Mouse (Mus musculus): ENCODE results near the gene Prkar2a. TPM values are rescaled to one million over a fixed set of nuclear protein-coding genes. Genes with fewer than 3 reads are reported as not detected.

The Prkar2a gene
- polyA plus RNA-seq, 1 experiment from 2014 or later, result 17.5 TPM

DNA sequence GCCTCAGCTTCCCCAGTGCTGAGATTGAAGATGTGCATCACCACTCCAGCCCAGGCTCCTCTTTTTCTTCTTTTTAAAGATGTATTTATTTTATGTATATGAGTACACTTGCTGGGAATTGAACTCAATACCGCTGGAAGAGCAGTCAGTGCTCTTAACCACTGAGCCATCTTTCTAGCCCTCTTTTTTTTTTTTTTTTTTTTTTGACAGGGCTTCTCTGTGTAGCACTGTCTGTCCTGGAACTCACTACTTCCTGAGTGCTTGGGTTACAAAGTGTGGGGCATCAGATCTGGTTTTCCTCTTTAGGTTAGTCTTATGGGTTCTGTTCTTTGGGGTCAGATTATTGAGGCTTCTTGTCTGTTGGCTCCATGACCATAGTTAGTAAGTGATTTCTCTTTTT is 5.4 kb downstream of the Prkar2a start:
- Histone ChIP-seq H3K27ac (no peak overlapping the region), H3K4me3 (no peak overlapping the region), H3K4me2 (no peak overlapping the region), H3K27me3 (replicated peaks) (peaks cover 38% of the 10 kb centered on the region), H3K9me3 (replicated peaks) (no peaks in the 10 kb centered on the region), H3K9ac (no peak overlapping the region), H3K4me1 (peaks cover 33% of the 10 kb centered on the region), H3K36me3 (no peaks in the 10 kb centered on the region)
- no peak for ATAC-seq
- 67% methylated on average over 1 of the region's 1 CpGs for WGBS (ENCODE audit: insufficient replicate concordance)

DNA sequence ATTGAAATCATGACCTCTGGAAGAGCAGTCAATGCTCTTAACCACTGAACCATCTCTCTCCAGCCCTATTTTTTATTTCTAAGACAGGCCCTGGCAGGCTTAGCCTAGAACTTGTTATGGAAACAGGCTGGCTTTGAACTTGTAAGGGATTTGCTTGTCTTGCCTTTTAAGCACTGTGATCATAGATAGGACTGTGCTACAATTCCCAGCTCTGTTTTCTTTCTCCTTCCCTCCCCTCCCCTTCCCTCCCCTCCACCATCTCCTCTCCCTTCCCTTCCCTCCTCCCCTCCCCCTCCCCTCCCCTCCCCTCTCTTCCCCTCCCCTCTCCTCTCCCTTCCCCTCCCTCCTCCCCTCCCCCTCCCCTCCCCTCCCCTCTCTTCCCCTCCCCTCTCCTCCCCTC is 13.4 kb downstream of the Prkar2a start:
- H3K4me2 ChIP-seq, result no peak overlapping the region
- H3K27me3 ChIP-seq (replicated peaks), result no peaks in the 10 kb centered on the region
- no peak overlapping the region for H3K27ac ChIP-seq
- no peak overlapping the region for H3K9ac ChIP-seq
- no peaks in the 10 kb centered on the region for H3K9me3 ChIP-seq (replicated peaks)
- ATAC-seq, result no peak
- H3K4me3 ChIP-seq, result no peak overlapping the region
- 0 out of 2 replicates have a peak, but pooled peaks cover 4% of the 10 kb centered on the region for H3K4me1 ChIP-seq
- no peaks in the 10 kb centered on the region for H3K36me3 ChIP-seq

DNA sequence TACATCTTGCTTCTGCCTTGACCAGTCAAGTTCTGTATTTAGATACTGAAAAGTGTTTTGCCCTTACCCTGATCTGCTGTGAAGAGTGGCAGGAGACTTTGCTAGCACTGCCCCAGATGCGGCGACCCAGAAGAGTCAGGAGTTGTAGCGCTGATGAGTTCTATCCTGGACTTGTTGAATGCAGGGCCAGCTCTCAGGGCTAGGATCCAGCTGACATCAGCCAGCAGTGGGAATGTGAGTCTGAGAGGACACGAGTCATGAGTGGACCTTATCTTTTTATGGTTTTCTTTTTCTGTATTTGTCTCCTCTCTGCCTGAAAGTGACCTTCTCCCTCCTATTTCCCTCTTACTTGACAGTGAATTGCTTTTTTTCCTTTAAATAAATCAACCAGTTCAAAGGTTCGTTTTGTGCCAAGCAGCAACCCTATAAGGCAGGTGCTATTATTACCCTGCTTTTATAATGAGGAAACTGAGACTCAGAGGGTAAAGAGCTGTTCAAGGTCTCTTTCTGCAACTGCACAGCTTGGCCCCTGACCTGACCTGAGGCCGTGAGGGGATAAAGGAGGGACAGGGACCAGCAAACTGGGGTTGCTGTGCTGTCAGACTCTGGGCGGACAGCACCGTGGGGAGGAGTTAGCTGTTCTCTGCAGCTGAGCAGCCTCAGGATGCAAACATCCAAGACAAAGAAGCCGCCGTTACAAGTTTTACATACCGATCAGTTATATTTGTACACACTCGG is 14.4 kb downstream of the Prkar2a start:
- no peak overlapping the region for H3K27ac ChIP-seq
- H3K9ac ChIP-seq, result no peak overlapping the region
- WGBS (ENCODE audit: insufficient replicate concordance), result 63% methylated on average over 12 of the region's 12 CpGs

DNA sequence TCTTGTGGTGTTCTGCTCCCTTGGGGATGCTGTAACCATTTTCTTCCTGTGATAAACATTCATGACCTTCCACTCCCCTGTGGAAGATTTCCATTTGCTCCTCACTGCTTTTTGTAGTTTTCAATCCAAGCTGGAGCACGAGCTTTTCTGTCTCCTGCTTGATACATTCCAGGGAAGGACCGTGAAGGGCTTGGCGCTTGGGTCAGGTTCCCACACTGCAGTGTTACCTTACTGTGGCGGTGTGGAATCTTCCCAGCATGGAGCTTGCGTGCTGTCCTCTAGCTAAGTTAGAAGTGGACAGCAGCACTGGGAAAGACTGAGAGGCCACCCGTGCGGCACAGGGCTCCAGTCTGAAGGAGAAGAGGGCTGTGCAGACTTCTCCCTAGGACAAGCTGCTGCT is 15.5 kb downstream of the Prkar2a start:
- H3K36me3 ChIP-seq, result no peaks in the 10 kb centered on the region
- no peak overlapping the region for H3K9ac ChIP-seq
- 82% methylated on average over 7 of the region's 7 CpGs for WGBS (ENCODE audit: insufficient replicate concordance)
- no peak overlapping the region for H3K27ac ChIP-seq
- 0 out of 2 replicates have a peak, but pooled peaks cover 5% of the 10 kb centered on the region for H3K4me1 ChIP-seq
- H3K4me3 ChIP-seq, result no peak overlapping the region
- H3K27me3 ChIP-seq (replicated peaks), result no peaks in the 10 kb centered on the region
- no peaks in the 10 kb centered on the region for H3K9me3 ChIP-seq (replicated peaks)
- no peak for ATAC-seq
- no peak overlapping the region for H3K4me2 ChIP-seq

More for the DNA sequence above, 14.4 kb downstream of the Prkar2a start:
- H3K4me3 ChIP-seq, result no peak overlapping the region
- 0 out of 2 replicates have a peak, but pooled peaks cover 5% of the 10 kb centered on the region for H3K4me1 ChIP-seq
- H3K4me2 ChIP-seq, result no peak overlapping the region
- ATAC-seq, result no peak
- no peaks in the 10 kb centered on the region for H3K36me3 ChIP-seq
- H3K27me3 ChIP-seq (replicated peaks), result no peaks in the 10 kb centered on the region
- no peaks in the 10 kb centered on the region for H3K9me3 ChIP-seq (replicated peaks)

DNA sequence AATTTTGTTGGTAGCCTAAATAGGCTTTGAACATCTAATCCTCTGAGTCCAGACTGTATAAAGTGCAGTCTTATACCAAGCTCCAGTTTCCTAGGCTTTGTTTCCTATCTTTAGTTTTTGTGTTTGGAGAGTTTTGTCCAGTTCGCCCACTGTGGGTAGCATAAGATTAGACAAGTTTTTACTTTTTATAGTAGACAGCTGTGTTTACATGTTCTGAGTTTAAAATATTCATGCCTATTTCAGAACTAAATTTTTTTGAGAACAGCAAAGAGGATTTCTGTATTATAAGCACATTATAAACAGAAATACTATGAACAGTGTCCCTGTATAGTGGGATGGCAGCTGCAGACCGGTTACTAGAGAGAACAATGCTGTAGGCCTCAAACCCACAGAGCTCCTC is 18.1 kb downstream of the Prkar2a start:
- H3K4me1 ChIP-seq, result 0 out of 2 replicates have a peak, but pooled peaks cover 5% of the 10 kb centered on the region
- WGBS (ENCODE audit: insufficient replicate concordance), result 74% methylated on average over 2 of the region's 2 CpGs
- H3K9ac ChIP-seq, result no peak overlapping the region
- no peak overlapping the region for H3K27ac ChIP-seq
- no peak for ATAC-seq
- no peak overlapping the region for H3K4me2 ChIP-seq
- no peaks in the 10 kb centered on the region for H3K36me3 ChIP-seq
- H3K27me3 ChIP-seq (replicated peaks), result no peaks in the 10 kb centered on the region
- H3K4me3 ChIP-seq, result no peak overlapping the region
- no peaks in the 10 kb centered on the region for H3K9me3 ChIP-seq (replicated peaks)

DNA sequence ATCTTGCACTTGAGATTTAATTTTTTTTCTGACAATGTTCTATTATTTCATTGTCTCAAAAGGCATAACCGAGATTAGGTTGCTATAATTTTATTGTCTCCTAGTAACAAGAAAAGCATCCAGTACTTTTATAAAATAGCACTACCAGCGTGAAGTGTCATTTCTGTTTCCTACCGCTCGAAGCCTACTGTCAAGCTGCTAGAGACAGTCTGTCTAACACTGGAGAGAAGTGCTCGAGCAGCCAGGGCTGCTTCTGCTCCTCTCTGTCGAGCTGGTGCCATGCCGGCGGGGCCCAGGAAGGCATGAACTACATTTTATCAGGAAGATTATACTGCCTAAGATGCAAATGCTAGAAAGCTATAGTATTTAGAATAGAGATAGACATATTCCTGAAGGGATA is 19.7 kb downstream of the Prkar2a start:
- no peaks in the 10 kb centered on the region for H3K36me3 ChIP-seq
- 0 out of 2 replicates have a peak, but pooled peaks cover 5% of the 10 kb centered on the region for H3K4me1 ChIP-seq
- no peak for ATAC-seq
- WGBS (ENCODE audit: insufficient replicate concordance), result 77% methylated on average over 8 of the region's 8 CpGs
- no peaks in the 10 kb centered on the region for H3K9me3 ChIP-seq (replicated peaks)
- H3K27ac ChIP-seq, result no peak overlapping the region
- no peak overlapping the region for H3K4me3 ChIP-seq
- no peaks in the 10 kb centered on the region for H3K27me3 ChIP-seq (replicated peaks)
- no peak overlapping the region for H3K4me2 ChIP-seq
- no peak overlapping the region for H3K9ac ChIP-seq

DNA sequence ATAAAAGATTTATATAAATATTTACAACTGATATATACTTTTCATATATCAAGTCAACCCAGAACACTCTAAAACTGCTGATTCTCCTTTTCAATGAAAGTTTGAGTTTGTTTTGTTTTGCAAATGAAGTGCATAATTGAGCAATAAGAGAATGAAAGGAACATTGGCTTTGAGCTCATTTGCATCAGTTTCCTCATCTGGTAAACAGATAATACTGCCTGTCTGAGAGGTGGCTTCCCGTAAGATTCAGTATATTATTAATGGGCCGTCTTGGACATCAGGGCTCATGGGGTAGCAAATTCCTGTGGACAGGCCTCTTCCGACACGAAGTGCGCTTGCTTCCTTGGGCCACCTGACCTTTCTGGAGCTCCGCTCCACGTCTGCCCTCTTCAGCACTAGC is 21.7 kb downstream of the Prkar2a start:
- H3K27ac ChIP-seq, result no peak overlapping the region
- 76% methylated on average over 7 of the region's 7 CpGs for WGBS (ENCODE audit: insufficient replicate concordance)
- no peak overlapping the region for H3K9ac ChIP-seq
- ATAC-seq, result no peak
- H3K4me3 ChIP-seq, result no peak overlapping the region
- H3K9me3 ChIP-seq (replicated peaks), result no peaks in the 10 kb centered on the region
- H3K4me1 ChIP-seq, result 0 out of 2 replicates have a peak, but pooled peaks cover 5% of the 10 kb centered on the region
- H3K36me3 ChIP-seq, result no peaks in the 10 kb centered on the region
- no peak overlapping the region for H3K4me2 ChIP-seq
- no peaks in the 10 kb centered on the region for H3K27me3 ChIP-seq (replicated peaks)

DNA sequence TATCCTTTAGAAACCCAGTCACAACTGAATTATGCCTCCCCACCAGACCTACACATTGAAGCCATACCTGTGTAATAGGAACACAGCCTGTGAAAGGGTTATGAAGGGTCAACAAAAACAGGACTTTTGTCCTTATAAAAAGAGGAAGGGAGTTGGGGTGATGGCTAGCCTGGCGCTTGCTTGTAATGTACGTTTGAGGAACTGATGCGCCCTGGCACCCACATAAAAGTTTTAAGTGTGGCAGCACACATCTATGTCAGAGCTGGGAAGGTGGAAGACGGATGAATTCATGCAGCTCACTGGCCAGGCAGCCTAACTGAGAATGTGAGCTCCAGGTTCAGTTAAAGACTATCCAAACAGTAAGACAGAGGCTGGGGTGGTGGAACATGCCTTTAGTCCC is 27.1 kb downstream of the Prkar2a start:
- Histone ChIP-seq H3K4me3 (no peak overlapping the region), H3K27ac (no peak overlapping the region), H3K9me3 (replicated peaks) (no peaks in the 10 kb centered on the region), H3K27me3 (replicated peaks) (no peaks in the 10 kb centered on the region), H3K4me2 (no peak overlapping the region), H3K4me1 (no peaks in the 10 kb centered on the region), H3K36me3 (peaks cover 13% of the 10 kb centered on the region; the same call in 1 of the 2 replicates), H3K9ac (no peak overlapping the region)
- no peak for ATAC-seq
- WGBS (ENCODE audit: insufficient replicate concordance), result 64% methylated on average over 4 of the region's 4 CpGs

DNA sequence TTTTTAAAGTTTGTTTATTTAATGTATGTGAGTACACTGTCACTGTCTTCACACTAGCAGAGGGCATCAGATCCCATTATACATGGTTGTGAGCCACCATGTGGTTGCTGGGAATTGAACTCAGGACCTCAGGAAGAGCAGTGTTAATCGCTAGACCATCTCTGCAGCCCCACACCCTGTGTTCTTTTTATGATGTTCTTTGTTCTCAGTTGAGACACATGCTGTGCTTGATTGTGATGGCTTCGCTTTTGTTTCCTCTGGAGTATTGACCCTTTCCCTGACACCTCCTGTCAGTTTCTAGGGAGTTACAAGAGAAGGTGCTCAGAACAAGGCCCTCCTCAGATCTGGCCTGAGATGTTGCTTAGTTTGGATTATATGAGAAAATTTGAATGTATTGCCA is 34.6 kb downstream of the Prkar2a start:
- H3K9ac ChIP-seq, result no peak overlapping the region
- peaks cover 21% of the 10 kb centered on the region; the same call in 1 of the 2 replicates for H3K36me3 ChIP-seq
- no peak overlapping the region for H3K4me3 ChIP-seq
- no peaks in the 10 kb centered on the region for H3K9me3 ChIP-seq (replicated peaks)
- H3K4me2 ChIP-seq, result no peak overlapping the region
- H3K27ac ChIP-seq, result no peak overlapping the region
- no peaks in the 10 kb centered on the region for H3K27me3 ChIP-seq (replicated peaks)
- 70% methylated on average over 2 of the region's 2 CpGs for WGBS (ENCODE audit: insufficient replicate concordance)
- ATAC-seq, result no peak
- no peaks in the 10 kb centered on the region for H3K4me1 ChIP-seq

DNA sequence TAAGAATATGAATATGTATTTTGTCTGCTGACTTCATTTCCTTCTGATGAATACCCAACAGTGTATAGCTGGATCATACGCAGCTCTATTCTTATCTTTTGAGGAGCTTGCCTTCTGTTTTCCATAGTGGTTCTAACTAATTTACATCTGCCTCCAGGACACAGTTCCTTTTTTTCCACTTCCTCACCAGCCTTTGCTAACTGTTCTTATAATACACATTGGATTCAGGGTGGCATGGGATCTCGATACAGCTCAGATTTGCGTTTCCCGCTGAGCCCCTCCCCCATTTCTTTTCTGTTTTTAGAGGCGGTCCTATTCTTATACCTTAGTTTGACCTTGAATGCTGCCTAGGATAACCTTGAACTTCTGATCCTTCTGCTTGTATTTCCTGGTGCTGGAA is 37.0 kb downstream of the Prkar2a start:
- WGBS (ENCODE audit: insufficient replicate concordance), result 77% methylated on average over 5 of the region's 5 CpGs

DNA sequence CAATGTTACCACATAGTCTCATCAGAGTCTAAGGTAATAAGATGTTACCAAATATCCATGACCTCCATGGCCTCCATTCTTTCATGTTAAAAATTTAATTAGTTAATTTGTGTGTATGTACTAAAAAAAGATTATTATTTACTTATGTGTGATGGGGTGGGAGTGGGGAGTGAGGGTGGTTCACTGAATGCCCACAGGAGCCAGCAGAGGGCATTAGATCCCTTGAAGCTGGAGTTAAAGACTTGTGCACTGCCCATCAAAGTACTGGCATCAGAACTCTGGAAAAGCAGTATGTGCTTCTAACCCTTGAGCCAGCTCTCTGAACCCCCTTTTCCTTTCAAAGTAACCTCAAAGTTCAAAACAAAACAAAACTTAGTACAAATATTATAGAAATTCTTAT is 39.9 kb downstream of the Prkar2a start:
- no peaks in the 10 kb centered on the region for H3K9me3 ChIP-seq (replicated peaks)
- no peaks in the 10 kb centered on the region for H3K4me1 ChIP-seq
- no peak overlapping the region for H3K4me3 ChIP-seq
- no peaks in the 10 kb centered on the region for H3K27me3 ChIP-seq (replicated peaks)
- H3K9ac ChIP-seq, result no peak overlapping the region
- ATAC-seq, result no peak
- peaks cover 12% of the 10 kb centered on the region for H3K36me3 ChIP-seq
- no peak overlapping the region for H3K27ac ChIP-seq
- H3K4me2 ChIP-seq, result no peak overlapping the region

More for the DNA sequence above, 37.0 kb downstream of the Prkar2a start:
- H3K36me3 ChIP-seq, result peaks cover 7% of the 10 kb centered on the region; the same call in 1 of the 2 replicates
- H3K9ac ChIP-seq, result no peak overlapping the region
- no peak overlapping the region for H3K4me2 ChIP-seq
- ATAC-seq, result no peak
- no peaks in the 10 kb centered on the region for H3K9me3 ChIP-seq (replicated peaks)
- no peaks in the 10 kb centered on the region for H3K27me3 ChIP-seq (replicated peaks)
- H3K27ac ChIP-seq, result no peak overlapping the region
- H3K4me3 ChIP-seq, result no peak overlapping the region
- H3K4me1 ChIP-seq, result no peaks in the 10 kb centered on the region

DNA sequence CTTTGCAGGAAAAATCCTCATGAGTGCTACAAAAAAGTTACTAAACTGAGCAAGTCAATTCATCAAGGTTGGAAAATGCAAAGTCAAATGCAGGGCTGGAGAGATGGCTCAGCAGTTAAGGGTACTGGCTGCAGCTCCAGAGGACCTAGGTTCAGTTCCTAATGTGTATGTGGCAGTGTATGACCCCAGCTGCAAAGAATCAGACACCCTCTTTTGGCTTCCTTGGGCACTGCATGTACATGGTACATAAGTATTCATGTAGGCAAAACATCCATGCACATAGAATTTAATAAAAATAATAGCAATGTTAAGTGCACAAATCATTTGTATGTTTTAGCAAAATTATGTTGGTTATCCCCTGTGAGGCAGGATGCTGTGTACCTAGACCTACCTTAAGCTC is 43.3 kb downstream of the Prkar2a start:
- ATAC-seq, result no peak
- H3K4me3 ChIP-seq, result no peak overlapping the region

DNA sequence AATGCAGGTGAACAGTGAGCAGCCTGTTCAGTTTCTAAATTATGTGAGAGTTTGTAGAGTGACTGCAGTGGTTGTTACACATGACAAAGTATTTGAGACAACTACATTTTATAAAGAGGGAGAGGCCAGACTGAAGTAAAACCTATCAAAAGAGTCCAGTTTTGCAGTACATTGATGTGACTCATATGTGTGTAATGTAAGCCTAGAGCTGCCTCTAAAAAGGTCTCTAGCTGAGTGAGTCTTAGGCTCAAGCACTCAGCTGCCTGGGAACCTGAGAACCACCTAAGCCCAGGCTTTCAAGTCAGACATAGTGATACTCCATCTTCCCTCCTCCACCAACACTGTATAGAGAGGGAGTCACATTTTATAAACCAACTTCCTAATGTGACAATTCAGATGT is 45.5 kb downstream of the Prkar2a start:
- Histone ChIP-seq H3K9me3 (replicated peaks) (no peaks in the 10 kb centered on the region), H3K36me3 (peaks cover 22% of the 10 kb centered on the region), H3K27me3 (replicated peaks) (no peaks in the 10 kb centered on the region), H3K27ac (no peak overlapping the region), H3K4me1 (no peaks in the 10 kb centered on the region), H3K4me3 (no peak overlapping the region), H3K4me2 (no peak overlapping the region), H3K9ac (no peak overlapping the region)
- no peak for ATAC-seq

More for the DNA sequence above, 43.3 kb downstream of the Prkar2a start:
- H3K4me1 ChIP-seq, result no peaks in the 10 kb centered on the region
- H3K27me3 ChIP-seq (replicated peaks), result no peaks in the 10 kb centered on the region
- no peak overlapping the region for H3K9ac ChIP-seq
- H3K4me2 ChIP-seq, result no peak overlapping the region
- H3K36me3 ChIP-seq, result peaks cover 29% of the 10 kb centered on the region
- no peak overlapping the region for H3K27ac ChIP-seq
- no peaks in the 10 kb centered on the region for H3K9me3 ChIP-seq (replicated peaks)
